Mouse (Mus musculus): ENCODE results near the gene Slc22a14. TPM values are rescaled to one million over a fixed set of nuclear protein-coding genes. Genes with fewer than 3 reads are reported as not detected.
"Not testable (repeated sequence)": the region's sequence is repeated elsewhere in the genome, so short reads cannot be mapped to it uniquely, and the experiment has no call there.

The Slc22a14 gene
- polyA plus RNA-seq, 1 experiment: not detected

DNA sequence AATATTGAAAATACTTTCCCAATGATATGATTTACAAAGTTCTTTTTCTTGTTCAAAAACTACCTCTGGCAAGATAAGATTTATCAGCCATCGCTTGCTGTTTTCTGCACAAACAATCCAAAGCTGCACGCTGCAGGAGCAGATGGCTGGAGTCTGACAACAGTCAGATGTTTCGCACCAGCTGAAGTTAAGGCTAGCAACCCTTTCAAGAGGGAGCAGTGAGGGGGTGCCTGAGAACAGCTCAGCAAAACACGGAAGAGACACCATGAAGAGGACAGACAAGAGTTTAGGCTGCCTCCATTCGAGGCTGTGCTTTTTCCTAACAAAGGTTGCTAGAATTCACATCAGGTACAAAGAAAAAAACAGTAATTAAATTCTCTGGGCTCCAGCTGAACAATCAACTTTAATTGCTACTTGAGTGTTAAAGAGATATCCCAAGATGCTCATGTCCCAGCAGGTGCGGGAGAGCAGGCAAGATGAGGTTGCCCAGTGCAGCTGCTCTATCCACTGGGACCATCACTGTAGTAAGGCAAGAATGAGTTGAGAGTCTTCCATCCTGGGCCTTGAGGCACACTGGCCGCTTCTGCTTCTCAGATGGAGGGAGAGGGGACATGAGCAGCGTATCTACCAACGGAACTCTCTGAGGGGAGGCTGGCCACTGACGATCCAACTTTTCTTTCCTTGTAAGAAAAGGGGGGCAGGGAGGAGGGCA is 124.9 kb downstream of the Slc22a14 start:
- Histone ChIP-seq H3K4me1 (ENCODE audit: control insufficient read depth, insufficient read depth, insufficient read length, low read length) (no peaks in the 10 kb centered on the region), H3K27ac (replicated peaks; ENCODE audit: low read depth, low read length) (no peak overlapping the region), H3K4me3 (ENCODE audit: insufficient read depth, low read depth, low read length) (no peak overlapping the region)

DNA sequence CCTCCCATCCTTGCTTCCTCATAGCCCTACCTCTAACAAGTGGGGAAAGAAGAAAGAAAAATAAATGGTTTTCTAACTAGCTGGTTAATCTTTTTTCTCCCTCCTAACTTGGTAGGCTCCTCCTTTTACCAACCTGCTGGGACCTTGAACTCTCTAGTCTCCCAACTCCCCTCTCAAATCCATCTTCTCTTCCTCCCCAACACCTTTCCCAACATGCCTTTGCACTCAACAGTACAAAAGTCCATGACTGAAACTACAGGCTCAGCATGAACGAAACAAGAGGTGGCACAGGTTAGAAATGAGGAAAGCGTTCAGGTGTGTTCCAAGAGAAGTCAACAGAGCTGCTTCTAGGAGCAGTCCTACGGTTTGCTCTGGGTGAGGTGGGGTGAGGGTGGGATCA is 126.1 kb downstream of the Slc22a14 start:
- Histone ChIP-seq H3K27ac (replicated peaks; ENCODE audit: low read depth, low read length) (no peak overlapping the region), H3K4me1 (ENCODE audit: control insufficient read depth, insufficient read depth, insufficient read length, low read length) (no peaks in the 10 kb centered on the region), H3K4me3 (ENCODE audit: insufficient read depth, low read depth, low read length) (no peak overlapping the region)

DNA sequence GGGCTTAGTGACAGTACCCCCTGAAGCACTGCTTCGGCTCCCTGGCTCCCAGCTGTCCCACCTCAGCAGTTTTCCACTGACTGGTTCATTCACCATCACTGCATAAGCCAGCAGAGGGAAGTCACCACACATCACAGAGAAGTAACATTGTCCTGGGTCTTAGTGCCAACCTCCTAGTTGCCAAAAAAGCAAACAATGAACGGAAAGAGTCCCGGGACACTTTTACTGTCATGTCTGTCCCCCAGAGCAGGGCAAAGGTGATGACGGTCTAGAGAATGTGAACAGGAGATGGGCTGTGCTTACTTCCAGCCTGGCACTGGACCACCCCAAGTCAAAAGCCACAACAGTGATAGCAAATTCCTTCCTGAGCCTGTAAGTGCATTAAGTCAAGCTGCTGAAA is 126.6 kb downstream of the Slc22a14 start:
- Histone ChIP-seq H3K4me3 (ENCODE audit: insufficient read depth, low read depth, low read length) (no peak overlapping the region), H3K27ac (replicated peaks; ENCODE audit: low read depth, low read length) (no peak overlapping the region), H3K4me1 (ENCODE audit: control insufficient read depth, insufficient read depth, insufficient read length, low read length) (no peaks in the 10 kb centered on the region)

DNA sequence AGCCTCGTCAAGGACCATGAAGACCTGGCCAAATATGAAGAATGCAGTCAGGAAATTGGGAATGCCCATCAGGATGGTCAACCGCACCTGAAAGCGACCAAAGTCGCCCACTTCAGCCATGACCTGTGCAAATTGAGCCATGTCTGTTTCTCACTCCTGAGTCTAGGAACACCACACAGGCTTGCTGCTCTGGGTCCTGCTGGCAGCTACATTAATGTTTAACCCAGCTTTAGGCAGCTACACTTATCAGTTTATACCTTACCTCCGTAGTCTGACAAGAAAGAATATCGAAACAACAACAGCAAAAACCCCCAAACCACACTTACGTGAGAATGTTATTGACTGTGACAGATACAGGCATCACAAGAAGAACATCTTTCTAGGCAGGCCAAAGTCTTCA is 133.8 kb downstream of the Slc22a14 start:
- Histone ChIP-seq H3K4me3 (ENCODE audit: insufficient read depth, low read depth, low read length) (no peak overlapping the region), H3K27ac (replicated peaks; ENCODE audit: low read depth, low read length) (no peak overlapping the region), H3K4me1 (ENCODE audit: control insufficient read depth, insufficient read depth, insufficient read length, low read length) (no peaks in the 10 kb centered on the region)

DNA sequence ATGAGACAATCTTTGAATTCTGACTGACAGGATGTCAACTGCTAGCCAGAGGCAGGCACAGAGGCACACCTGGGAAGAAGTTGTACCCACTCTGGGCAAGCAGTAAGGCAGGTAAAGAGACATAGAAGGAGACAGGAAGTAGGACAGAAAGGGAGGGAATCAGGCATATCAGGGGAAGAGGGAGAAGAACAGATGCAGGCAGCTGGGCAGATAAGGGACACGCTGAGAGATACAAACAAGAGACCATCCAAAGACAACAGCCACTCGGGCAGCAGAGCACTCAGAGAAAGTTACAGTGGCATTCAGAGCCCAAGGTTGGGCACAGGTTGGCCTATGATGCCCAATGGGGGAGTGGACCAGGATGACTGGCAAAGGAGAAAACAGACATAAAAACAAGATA is 134.5 kb downstream of the Slc22a14 start:
- H3K4me1 ChIP-seq (ENCODE audit: control insufficient read depth, insufficient read depth, insufficient read length, low read length): no peaks in the 10 kb centered on the region
- H3K27ac ChIP-seq (replicated peaks; ENCODE audit: low read depth, low read length): no peak overlapping the region
- no peak overlapping the region for H3K4me3 ChIP-seq (ENCODE audit: insufficient read depth, low read depth, low read length)

DNA sequence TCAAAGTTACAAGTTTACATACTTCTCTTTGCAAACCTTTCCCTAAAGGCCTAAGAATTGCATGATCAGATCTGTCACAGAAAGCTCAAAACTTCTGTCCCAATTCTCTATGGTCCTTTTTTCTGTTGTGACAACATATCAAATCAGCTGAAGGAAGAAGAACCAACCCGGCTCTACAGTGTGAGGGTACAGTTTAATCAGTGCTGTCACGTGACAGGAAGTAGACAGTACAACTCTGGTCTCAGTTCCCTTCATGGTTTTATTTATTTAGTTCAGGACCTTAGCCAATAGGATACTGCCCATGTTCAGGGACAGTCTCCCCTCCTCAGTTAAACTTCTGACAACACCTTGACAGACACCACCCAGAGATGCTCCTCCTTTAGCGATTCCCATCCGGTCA is 145.1 kb downstream of the Slc22a14 start:
- H3K4me1 ChIP-seq (ENCODE audit: control insufficient read depth, insufficient read depth, insufficient read length, low read length): no peaks in the 10 kb centered on the region; the same call in 1 of the 2 replicates
- H3K4me3 ChIP-seq (ENCODE audit: insufficient read depth, low read depth, low read length): no peak overlapping the region
- H3K27ac ChIP-seq (replicated peaks; ENCODE audit: low read depth, low read length): no peak overlapping the region

DNA sequence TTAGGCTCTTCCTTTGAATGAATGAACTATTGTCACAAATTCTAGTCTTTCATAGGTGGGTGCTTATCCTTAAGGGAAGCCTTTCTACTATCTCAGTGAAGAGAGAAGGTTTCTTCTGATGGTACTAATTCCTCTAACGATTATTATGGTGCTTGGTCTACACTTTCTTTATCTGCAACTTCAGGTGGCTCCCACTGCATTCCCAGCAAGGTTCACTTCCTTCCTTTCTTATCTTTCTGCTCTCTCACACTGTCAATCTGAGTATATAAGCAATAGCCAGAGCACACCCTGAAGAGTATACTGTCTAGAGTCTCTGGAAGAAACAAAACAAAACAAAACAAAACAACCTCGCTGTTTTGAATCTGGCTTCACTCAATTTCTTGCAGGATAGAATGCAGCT is 145.7 kb downstream of the Slc22a14 start:
- Histone ChIP-seq H3K27ac (replicated peaks; ENCODE audit: low read depth, low read length) (no peak overlapping the region), H3K4me1 (ENCODE audit: control insufficient read depth, insufficient read depth, insufficient read length, low read length) (no peaks in the 10 kb centered on the region; the same call in 1 of the 2 replicates), H3K4me3 (ENCODE audit: insufficient read depth, low read depth, low read length) (no peak overlapping the region)

DNA sequence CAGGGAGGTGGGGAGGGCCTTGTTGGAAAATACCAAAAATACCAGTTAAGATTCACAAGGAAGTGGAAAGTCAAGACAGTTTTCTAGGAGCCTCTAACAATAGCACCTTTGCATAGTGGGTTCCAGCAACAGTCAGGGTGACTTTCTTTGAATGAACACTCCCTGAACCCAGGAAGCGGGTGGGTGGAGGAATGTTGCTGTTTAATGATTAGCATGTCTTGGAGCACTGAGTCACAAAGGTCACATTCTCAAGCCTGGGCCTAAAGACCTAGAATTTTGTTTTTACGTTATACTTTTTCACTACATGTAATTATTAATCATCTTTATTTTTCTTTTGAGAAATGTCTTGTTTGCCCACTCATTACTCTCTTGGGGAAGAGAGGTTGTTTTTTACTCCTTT is 150.0 kb downstream of the Slc22a14 start:
- H3K27ac ChIP-seq (replicated peaks; ENCODE audit: low read depth, low read length); H3K4me1 ChIP-seq (ENCODE audit: control insufficient read depth, insufficient read depth, insufficient read length, low read length); H3K4me3 ChIP-seq (ENCODE audit: insufficient read depth, low read depth, low read length): not testable (repeated sequence)

DNA sequence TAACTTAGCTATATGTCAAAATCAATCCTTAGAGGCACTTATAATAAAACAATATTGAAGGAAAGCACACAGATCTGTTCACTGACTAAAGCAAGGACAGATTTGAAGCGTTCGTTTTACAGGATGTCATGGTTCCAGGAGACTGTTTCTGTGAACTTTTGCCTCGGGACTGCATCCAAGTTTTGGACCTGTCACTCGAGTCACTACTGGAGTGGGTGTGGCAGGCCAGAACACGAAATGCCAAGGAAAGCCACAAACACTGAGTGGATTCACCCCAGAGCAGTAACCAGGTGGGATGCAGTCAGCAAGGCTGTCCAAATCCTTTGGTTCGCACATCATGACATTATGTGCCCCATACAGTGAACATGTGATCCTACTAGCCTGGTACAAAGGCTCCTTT is 150.8 kb downstream of the Slc22a14 start:
- H3K27ac ChIP-seq (replicated peaks; ENCODE audit: low read depth, low read length): no peak overlapping the region
- no peaks in the 10 kb centered on the region for H3K4me1 ChIP-seq (ENCODE audit: control insufficient read depth, insufficient read depth, insufficient read length, low read length)
- H3K4me3 ChIP-seq (ENCODE audit: insufficient read depth, low read depth, low read length): no peak overlapping the region

DNA sequence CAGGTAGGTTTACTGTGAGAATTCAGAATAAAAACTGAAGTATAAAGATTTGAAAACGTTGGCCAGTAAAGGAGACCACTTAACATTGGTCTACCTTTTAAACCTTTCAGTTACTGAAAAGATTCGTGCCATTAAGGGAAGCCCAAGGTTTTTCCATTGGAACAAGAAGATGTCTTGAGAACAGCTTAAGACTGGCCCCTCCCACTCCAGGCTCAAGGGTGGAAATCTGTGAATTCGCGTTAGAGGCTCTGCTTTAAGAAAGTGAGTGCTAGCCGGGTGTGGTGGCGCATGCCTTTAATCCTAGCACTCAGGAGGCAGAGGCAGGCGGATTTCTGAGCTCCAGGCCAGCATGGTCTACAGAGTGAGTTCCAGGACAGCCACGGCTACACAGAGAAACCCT is 152.4 kb downstream of the Slc22a14 start:
- Histone ChIP-seq H3K27ac (replicated peaks; ENCODE audit: low read depth, low read length) (no peak overlapping the region), H3K4me3 (ENCODE audit: insufficient read depth, low read depth, low read length) (no peak overlapping the region), H3K4me1 (ENCODE audit: control insufficient read depth, insufficient read depth, insufficient read length, low read length) (no peaks in the 10 kb centered on the region)

DNA sequence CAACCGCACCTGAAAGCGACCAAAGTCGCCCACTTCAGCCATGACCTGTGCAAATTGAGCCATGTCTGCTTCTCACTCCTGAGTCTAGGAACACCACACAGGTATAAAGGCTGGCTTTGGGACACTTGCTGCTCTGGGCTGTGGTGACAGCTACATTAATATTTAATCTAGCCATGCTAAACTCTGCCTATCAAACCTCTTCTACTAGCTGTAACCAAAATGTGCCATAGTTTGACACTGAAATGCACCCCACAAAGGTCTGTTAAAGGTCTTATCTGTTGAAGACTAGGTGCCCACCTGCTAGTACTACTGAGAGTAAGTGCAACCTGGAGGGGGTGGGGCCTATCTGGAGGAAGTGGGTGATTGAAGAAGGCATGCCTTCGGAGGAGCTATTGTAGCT is 156.4 kb downstream of the Slc22a14 start, which contains the start of gene Slc22a13:
Gene Slc22a13, minus strand, starts transcription at position 101 of the 400 bp plus-strand sequence.
- H3K4me1 ChIP-seq (ENCODE audit: control insufficient read depth, insufficient read depth, insufficient read length, low read length): no peaks in the 10 kb centered on the region
- no peak within 1 kb of the TSS for H3K27ac ChIP-seq (replicated peaks; ENCODE audit: low read depth, low read length)
- no peak within 1 kb of the TSS for H3K4me3 ChIP-seq (ENCODE audit: insufficient read depth, low read depth, low read length)

DNA sequence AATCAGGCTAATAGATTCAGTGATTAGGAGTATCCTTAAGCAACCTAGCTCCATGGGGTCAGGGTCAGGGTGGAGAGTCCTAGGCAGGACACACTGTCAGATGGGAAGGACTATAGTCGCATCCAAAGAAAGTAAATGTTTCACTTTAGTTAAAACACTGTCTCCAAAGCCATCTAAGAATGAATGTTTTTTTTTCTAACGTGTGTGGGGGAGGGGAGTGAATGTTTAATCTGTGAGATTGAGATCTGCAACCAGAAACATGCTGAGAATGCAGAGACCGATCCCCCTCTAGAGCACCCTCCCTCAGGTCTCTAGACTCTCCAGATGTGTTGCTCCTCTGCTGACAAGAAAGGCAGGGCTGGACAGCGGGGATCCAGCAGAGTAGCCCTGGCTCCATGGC is 158.2 kb downstream of the Slc22a14 start:
- Histone ChIP-seq H3K4me1 (ENCODE audit: control insufficient read depth, insufficient read depth, insufficient read length, low read length) (no peaks in the 10 kb centered on the region), H3K27ac (replicated peaks; ENCODE audit: low read depth, low read length) (no peak overlapping the region)

DNA sequence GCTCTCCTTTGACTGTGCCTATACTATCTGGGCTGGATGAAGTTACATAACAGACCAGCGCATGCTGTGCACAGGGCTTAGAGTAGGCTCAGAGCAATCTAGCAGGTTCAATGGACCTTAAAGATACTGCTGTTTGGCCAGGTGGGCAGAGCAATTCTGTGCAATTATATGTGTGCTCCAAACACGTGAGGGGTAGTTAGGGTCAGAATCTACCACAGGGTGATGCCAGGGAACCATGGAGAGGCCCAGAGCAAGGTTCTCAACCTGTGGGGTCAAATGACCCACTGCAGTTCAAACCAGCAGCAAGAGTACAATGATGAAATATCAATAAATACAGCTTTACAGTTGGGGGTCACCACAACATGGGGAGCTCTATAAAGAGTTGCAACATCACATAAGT is 158.7 kb downstream of the Slc22a14 start:
- H3K4me1 ChIP-seq (ENCODE audit: control insufficient read depth, insufficient read depth, insufficient read length, low read length): no peaks in the 10 kb centered on the region
- H3K4me3 ChIP-seq (ENCODE audit: insufficient read depth, low read depth, low read length): no peak overlapping the region
- H3K27ac ChIP-seq (replicated peaks; ENCODE audit: low read depth, low read length): no peak overlapping the region

More for the DNA sequence above, 158.2 kb downstream of the Slc22a14 start:
- H3K4me3 ChIP-seq (ENCODE audit: insufficient read depth, low read depth, low read length): no peak overlapping the region

DNA sequence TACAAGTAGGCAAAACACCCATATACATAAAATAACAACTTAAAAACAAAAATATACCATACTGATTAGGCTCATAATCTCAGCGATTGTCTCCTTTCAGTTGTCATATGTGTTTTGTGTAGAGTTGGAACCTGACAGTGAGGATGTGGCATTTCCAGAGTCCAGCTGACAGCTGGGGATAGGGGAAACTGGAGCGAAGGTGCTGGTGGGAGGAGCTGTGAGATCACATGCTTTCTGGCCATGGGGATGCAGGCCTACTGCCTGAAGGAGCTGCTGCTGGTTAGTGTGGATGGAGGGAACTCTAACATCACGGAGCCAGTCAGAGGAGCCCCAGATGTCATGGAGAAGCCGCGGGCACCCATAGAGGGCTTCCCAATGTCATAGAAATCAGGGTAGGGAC is 159.6 kb downstream of the Slc22a14 start:
- H3K4me3 ChIP-seq (ENCODE audit: insufficient read depth, low read depth, low read length): no peak overlapping the region
- H3K27ac ChIP-seq (replicated peaks; ENCODE audit: low read depth, low read length): no peak overlapping the region
- H3K4me1 ChIP-seq (ENCODE audit: control insufficient read depth, insufficient read depth, insufficient read length, low read length): no peaks in the 10 kb centered on the region

DNA sequence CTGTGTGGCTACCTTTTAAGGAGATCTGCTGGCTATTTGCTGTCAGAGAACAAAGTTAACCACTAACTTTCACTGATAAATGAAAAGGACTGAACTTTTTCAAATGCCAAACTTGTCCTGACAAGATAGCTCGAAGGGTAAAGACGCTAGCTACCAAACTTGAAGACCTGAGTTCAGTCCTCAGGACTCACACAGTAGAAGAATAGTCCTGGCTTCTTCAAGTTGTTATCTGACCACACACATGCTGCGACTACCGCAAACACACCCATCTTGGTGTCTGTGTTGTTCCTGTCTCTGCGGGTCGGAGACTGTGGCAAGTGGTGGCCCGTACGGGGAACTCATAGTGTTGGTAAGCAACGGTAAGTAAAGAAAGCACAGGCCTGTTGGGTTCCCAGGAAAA is 161.7 kb downstream of the Slc22a14 start:
- Histone ChIP-seq H3K4me3 (ENCODE audit: insufficient read depth, low read depth, low read length) (no peak overlapping the region), H3K4me1 (ENCODE audit: control insufficient read depth, insufficient read depth, insufficient read length, low read length) (no peaks in the 10 kb centered on the region; the same call in none of the 2 replicates)

DNA sequence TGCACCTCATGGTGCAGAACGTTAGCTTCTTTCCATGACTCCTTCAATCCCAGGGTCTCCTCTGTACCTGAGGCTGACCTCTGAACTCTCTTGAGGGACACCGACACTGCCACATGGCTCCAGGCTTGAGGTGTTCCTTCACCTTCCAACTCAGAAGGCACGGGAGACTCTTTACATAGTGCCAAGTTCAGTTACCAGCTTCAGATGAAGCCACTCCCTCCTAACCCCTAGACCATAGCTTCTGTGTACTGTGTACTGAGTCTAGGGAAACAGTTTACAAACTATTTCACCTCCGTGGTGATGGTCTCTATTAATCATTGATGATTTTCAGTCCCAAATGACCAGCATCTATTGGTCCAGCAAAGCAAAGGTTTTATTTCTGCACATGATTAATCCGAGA is 163.7 kb downstream of the Slc22a14 start:
- no peaks in the 10 kb centered on the region; the same call in none of the 2 replicates for H3K4me1 ChIP-seq (ENCODE audit: control insufficient read depth, insufficient read depth, insufficient read length, low read length)
- H3K27ac ChIP-seq (replicated peaks; ENCODE audit: low read depth, low read length): no peak overlapping the region
- H3K4me3 ChIP-seq (ENCODE audit: insufficient read depth, low read depth, low read length): no peak overlapping the region

More for the DNA sequence above, 161.7 kb downstream of the Slc22a14 start:
- H3K27ac ChIP-seq (replicated peaks; ENCODE audit: low read depth, low read length): no peak overlapping the region

All from brown adipose tissue, adult 24 weeks (tissue).